Mouse (Mus musculus) adrenal gland, adult 18-20 months (tissue): ENCODE measurements around the gene Gm15107. TPM values are rescaled to one million over a fixed set of nuclear protein-coding genes. Genes with fewer than 3 reads are reported as not detected.
"Not testable (repeated sequence)": the region's sequence is repeated elsewhere in the genome, so short reads cannot be mapped to it uniquely, and the experiment has no call there.

Source experiments
- DNase-seq, 2 experiments: peaks; one replicate each; pipeline ENCODE4 v3.0.0; 2021 to 2022; ENCODE audit warnings: low spot score in 2 of 2
- long read RNA-seq, 2 experiments: library from polyadenylated mRNA; stranded (forward); transcript quantifications; one replicate each; pipeline ENCODE4 v2.0.0; 2021
- total RNA-seq, 2 experiments: library from RNA; stranded (reverse); gene quantifications; 1 replicate in 1 of 2; 2 replicates in 1 of 2; pipeline ENCODE4 v1.2.3; 2021

Gene Gm15107
- not detected for total RNA-seq
- long read RNA-seq, experiment 1: 0 reads
- long read RNA-seq, experiment 2: 0 reads

DNA sequence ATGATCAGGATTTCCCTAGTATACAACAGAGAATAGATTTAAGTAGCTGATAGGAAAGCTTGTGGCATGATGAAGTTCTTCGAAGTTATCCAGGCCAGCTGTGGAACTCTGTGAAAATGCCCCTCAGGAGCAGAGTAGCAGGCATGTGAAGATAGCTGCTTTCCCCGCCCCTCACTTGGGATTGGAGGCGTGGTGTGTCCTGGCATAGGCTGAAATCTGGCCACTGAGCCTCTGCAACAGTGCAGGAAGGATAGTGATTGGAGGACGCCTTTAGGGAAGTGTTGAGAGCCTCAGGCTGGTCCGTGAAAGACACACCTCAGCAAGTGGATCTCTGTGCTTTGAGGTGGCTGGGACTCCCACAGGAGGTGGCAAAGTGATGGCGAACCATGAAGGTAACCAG lies at the start of gene Gm15107:
Gene Gm15107 (plus strand): TSS at position 301 of the 400 bp plus-strand sequence.
- not testable (repeated sequence) for DNase-seq

Other genes with a start within 250 kb of the Gm15107 start
- not detected for gene Gm15080, start 187.7 kb upstream of the Gm15107 start, total RNA-seq